Comparison of ENCODE assay signal across 10 mouse cellular contexts in the genomic region with DNA sequence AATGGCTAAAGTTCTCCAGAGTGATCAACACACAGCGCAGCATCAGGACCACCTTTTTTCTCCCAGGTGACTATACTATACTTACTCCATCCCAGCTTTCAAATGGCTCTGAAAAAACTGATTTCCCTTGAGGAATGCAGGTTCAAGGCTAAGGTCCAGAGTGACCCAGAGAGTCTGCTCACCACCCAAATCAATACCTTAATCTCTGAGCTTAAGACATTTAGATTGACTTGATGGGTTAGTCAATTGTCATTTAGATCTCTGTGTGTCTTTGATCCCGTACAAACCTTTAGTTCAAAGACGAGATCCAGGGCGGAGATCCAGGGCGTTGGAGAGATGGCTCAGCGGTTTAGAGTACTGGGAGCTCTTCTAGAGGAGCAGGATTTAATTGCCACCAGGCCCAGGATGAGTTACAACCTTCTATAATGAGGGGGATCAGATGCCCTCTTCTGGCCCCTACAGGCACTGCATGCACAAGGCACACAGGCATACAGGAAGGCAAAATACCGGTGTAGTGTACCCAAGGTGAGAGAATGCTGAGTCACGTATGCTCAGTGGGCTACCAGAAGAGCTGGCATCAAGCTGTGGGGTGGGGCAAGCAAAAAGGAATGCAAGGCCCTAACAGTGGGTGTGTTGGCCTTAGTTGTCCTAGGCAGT. TPM values are rescaled to one million over a fixed set of nuclear protein-coding genes. Genes with fewer than 3 reads are reported as not detected.
DNase-seq lines count a peak whose midpoint lies in the region; ATAC-seq and TF ChIP-seq lines count a peak whose summit lies in the region.
"Had no signal": no experiment of that assay in that cellular context is flagged by ENCODE, and none has a peak within 500 bp of the region (broad histone marks: within the 10 kb centered on the region; RNA-seq: fewer than 3 reads in every experiment).

No protein-coding gene starts in this region.

- 75% methylated on average over 8 of the region's 8 CpGs for WGBS in heart, embryonic 11.5 days (ENCODE audit: insufficient replicate concordance)

- H3K27ac ChIP-seq in heart, embryonic 11.5 days (ENCODE audit: low read depth, low read length) = no peak overlapping the region
- H3K27ac ChIP-seq in bone marrow macrophage, adult 2 months (ENCODE audit: insufficient read depth, low read depth, low read length) = no peak overlapping the region
- H3K27ac ChIP-seq: macrophage had no signal

- no peaks in the 10 kb centered on the region for H3K27me3 ChIP-seq in heart, embryonic 11.5 days (ENCODE audit: control insufficient read depth, insufficient read depth, low read length)
- H3K27me3 ChIP-seq: embryonic facial prominence, embryonic 15.5 days had no signal

- H3K9me3 ChIP-seq in heart, embryonic 11.5 days (replicated peaks; ENCODE audit: control insufficient read depth, low read length) = no peaks in the 10 kb centered on the region
- H3K9me3 ChIP-seq: embryonic facial prominence, embryonic 15.5 days had no signal

- H3K4me2 ChIP-seq in heart, embryonic 11.5 days = peak overlapping the region; percentile 57; the same call in 1 of the 2 replicates
- H3K4me2 ChIP-seq: embryonic facial prominence, embryonic 15.5 days had no signal

- peak; percentile 23; the same call in 1 of the 2 replicates for TF ChIP-seq CTCF in bone marrow macrophage, adult 2 months (IDR thresholded peaks at IDR 0.05; ENCODE audit: low read depth, low read length)

- ATAC-seq in heart, embryonic 11.5 days (replicated peaks; ENCODE audit: insufficient number of reproducible peaks, low FRiP score, low TSS enrichment) = no peak
- no peak for ATAC-seq in frontal cortex, adult (ENCODE audit: low TSS enrichment)

- no peak for DNase-seq in heart, postnatal 25 days (ENCODE audit: low spot score)
- peak; percentile 46 for DNase-seq in CD4-positive helper T cell, adult 2 months (ENCODE audit: low read depth, low spot score)
- DNase-seq in kidney, adult 9 months = peak; percentile 62
- DNase-seq in lung, postnatal 25 days (ENCODE audit: low spot score) = peak; percentile 10
- DNase-seq in thymus, postnatal 4 days = peak; percentile 83

- H3K4me3 ChIP-seq in heart, embryonic 11.5 days (ENCODE audit: low read depth, low read length) = no peak overlapping the region
- no peak overlapping the region for H3K4me3 ChIP-seq in bone marrow macrophage, adult 2 months (ENCODE audit: insufficient read depth, low read length)
- H3K4me3 ChIP-seq: embryonic facial prominence, embryonic 15.5 days had no signal

- peaks cover 33% of the 10 kb centered on the region for H3K36me3 ChIP-seq in heart, embryonic 11.5 days (ENCODE audit: control insufficient read depth, insufficient read depth, low read length)

- no peak overlapping the region for H3K9ac ChIP-seq in heart, embryonic 11.5 days (ENCODE audit: low read depth, low read length)
- H3K9ac ChIP-seq: embryonic facial prominence, embryonic 15.5 days had no signal

- peaks cover 32% of the 10 kb centered on the region for H3K4me1 ChIP-seq in heart, embryonic 11.5 days (ENCODE audit: control insufficient read depth, insufficient read depth, low read length)
- H3K4me1 ChIP-seq in bone marrow macrophage, adult 2 months (ENCODE audit: control insufficient read depth, insufficient read depth, low read length) = no peaks in the 10 kb centered on the region

- intact Hi-C loops in heart, postnatal 25 days (cut with DNase I) = loop anchor here (5.0 to 10.0 kb wide), 2 partner anchors 104 to 216 kb away; no protein-coding TSS in a partner anchor

- no peak for TF ChIP-seq POLR2A in bone marrow macrophage, adult 2 months (IDR thresholded peaks at IDR 0.05; ENCODE audit: borderline replicate concordance, low read depth, low read length)

RNA-seq across cellular contexts. Expression of a gene that starts 24.9 kb away (rescaled TPM):
- 50.0 and 51.5 TPM in 2 replicates for polyA plus RNA-seq in heart, embryonic 11.5 days (2014; fragmentation: Nextera tagmentation; extraction: Ambion mirVana)
- total RNA-seq in heart, postnatal 25 days (2021) = under 1 TPM; 0.23 to 0.25 TPM
- polyA plus RNA-seq in bone marrow macrophage, adult 2 months (2012; ENCODE audit: insufficient read depth, insufficient read length, missing spikeins) = not detected in 2 replicates
- polyA plus RNA-seq: macrophage had no signal

RNA-seq across cellular contexts. Expression of a gene that starts 43.5 kb away (rescaled TPM):
- polyA plus RNA-seq in heart, embryonic 11.5 days (2014; fragmentation: Nextera tagmentation; extraction: Ambion mirVana) = not detected in 2 replicates
- total RNA-seq in heart, postnatal 25 days (2021) = not detected
- polyA plus RNA-seq in bone marrow macrophage, adult 2 months (2012; ENCODE audit: insufficient read depth, insufficient read length, missing spikeins) = not detected in 2 replicates
- polyA plus RNA-seq: embryonic facial prominence, embryonic 15.5 days; macrophage had no signal

RNA-seq across cellular contexts. Expression of a gene that starts 53.8 kb away (rescaled TPM):
- 27.1 and 31.3 TPM in 2 replicates for polyA plus RNA-seq in heart, embryonic 11.5 days (2014; fragmentation: Nextera tagmentation; extraction: Ambion mirVana)
- total RNA-seq in heart, postnatal 25 days (2021) = 10 to 100 TPM; 45.7 to 46.9 TPM
- polyA plus RNA-seq in bone marrow macrophage, adult 2 months (2012; ENCODE audit: insufficient read depth, insufficient read length, missing spikeins) = 81.3 and 91.8 TPM in 2 replicates

Comparison
In these comparisons a context has a peak if more than half of its experiments do, and no peak if none do; other contexts are left out.
1. RNA of a gene that starts 24.9 kb away (polyA plus RNA-seq): 50.0 to 51.5 TPM in heart, embryonic 11.5 days; not detected in bone marrow macrophage, adult 2 months; every median in the first group is over 10 times any median in the second.